Mouse (Mus musculus) forebrain, embryonic 11.5 days (tissue): Measurements from ENCODE around the gene Slf2. TPM values are rescaled to one million over a fixed set of nuclear protein-coding genes. Genes with fewer than 3 reads are reported as not detected.

Experiments used
- ATAC-seq: fragments of 200-750 bp; cut with Nextera tagmentation; replicated peaks from 2 replicates; pipeline ENCODE4 v1.8.0; 2017; ENCODE audit warnings: moderate TSS enrichment; ENCODE audit not compliant: low FRiP score
- DNase-seq: peaks from one replicate; pipeline ENCODE4 v3.0.0-alpha.2; 2017; ENCODE audit warnings: low spot score
- H3K27ac ChIP-seq: fragments of 300-500 bp; sonication (generic); 2 replicates; pipeline ENCODE4 v1.5.1; 2014; ENCODE audit warnings: low read depth, low read length
- H3K27me3 ChIP-seq: fragments of 300-500 bp; sonication (generic); 2 replicates; pipeline ENCODE4 v1.6.1; 2014; ENCODE audit warnings: mild to moderate bottlenecking, low read length, mixed read lengths; ENCODE audit not compliant: control insufficient read depth, insufficient read depth
- H3K36me3 ChIP-seq: fragments of 300-500 bp; sonication (generic); 2 replicates; pipeline ENCODE4 v1.6.1; 2014; ENCODE audit warnings: mild to moderate bottlenecking, low read length, moderate library complexity, mixed read lengths; ENCODE audit not compliant: control insufficient read depth, insufficient read depth
- H3K4me1 ChIP-seq: fragments of 300-500 bp; sonication (generic); replicated peaks from 2 replicates; pipeline ENCODE4 v1.6.1; 2014; ENCODE audit warnings: low read length, mixed read lengths; ENCODE audit not compliant: control insufficient read depth, insufficient read depth
- H3K4me2 ChIP-seq: fragments of 300-500 bp; sonication (generic); 2 replicates; pipeline ENCODE4 v1.6.1; 2014; ENCODE audit warnings: low read depth, mild to moderate bottlenecking, low read length, moderate library complexity, mixed read lengths; ENCODE audit not compliant: severe bottlenecking
- H3K4me3 ChIP-seq: fragments of 300-500 bp; sonication (generic); 2 replicates; pipeline ENCODE4 v1.5.1; 2014; ENCODE audit warnings: low read depth, low read length
- H3K9ac ChIP-seq: fragments of 300-500 bp; sonication (generic); 2 replicates; pipeline ENCODE4 v1.6.1; 2014; ENCODE audit warnings: low read length
- H3K9me3 ChIP-seq: fragments of 300-500 bp; sonication (generic); 2 replicates; pipeline ENCODE4 v1.6.1; 2016; ENCODE audit warnings: low read length, mixed read lengths; ENCODE audit not compliant: control insufficient read depth
- WGBS: fragments of 180-500 bp; shearing (Covaris S2); extraction: QIAGEN DNeasy Blood & Tissue Kit; methylation state at CpG from one replicate; pipeline ENCODE4 v1.1.7; 2014; 5-methylcytosine and 5-hydroxymethylcytosine counted together
- polyA plus RNA-seq: library from polyadenylated mRNA; unstranded; fragments of >200 nt; fragmentation: Nextera tagmentation; extraction: Ambion mirVana; gene quantifications from 2 replicates; pipeline ENCODE4 v1.2.1, GENCODE M21; 2014

Slf2 gene
- polyA plus RNA-seq, 1 experiment from 2014 or later = 59.3 TPM

- WGBS = 0% methylated on average over 18 of the region's 18 CpGs
- Histone ChIP-seq H3K27me3 (no peaks in the 10 kb centered on the region), H3K27ac (peak overlapping the region; percentile 62), H3K9ac (peak overlapping the region; percentile 85), H3K36me3 (peaks cover 9% of the 10 kb centered on the region; the same call in 1 of the 2 replicates), H3K4me3 (peak overlapping the region; percentile 95), H3K4me2 (peak overlapping the region; percentile 71), H3K4me1 (peaks cover 4% of the 10 kb centered on the region; the same call in 1 of the 2 replicates), H3K9me3 (no peaks in the 10 kb centered on the region)
- DNase-seq (peak; percentile 94), ATAC-seq (peak; percentile 93)
Observed at GRCm38 (mm10) chr19:44931454-44931759, 456 bp downstream of the Slf2 start.

GRCm38 (mm10) chr19:44932051-44932450, 1.1 kb downstream of the Slf2 start:
- DNase-seq (no peak), ATAC-seq (no peak)
- Histone ChIP-seq H3K27me3 (no peaks in the 10 kb centered on the region), H3K36me3 (peaks cover 9% of the 10 kb centered on the region; the same call in 1 of the 2 replicates), H3K4me3 (peak overlapping the region; percentile 95), H3K9ac (peak overlapping the region; percentile 42; the same call in 1 of the 2 replicates), H3K9me3 (no peaks in the 10 kb centered on the region), H3K27ac (no peak overlapping the region), H3K4me2 (peak overlapping the region; percentile 57), H3K4me1 (peaks cover 4% of the 10 kb centered on the region; the same call in 1 of the 2 replicates)
- WGBS = 61% methylated on average over 5 of the region's 5 CpGs

- no peak for ATAC-seq
- WGBS = 86% methylated on average over 1 of the region's 1 CpGs
- no peak overlapping the region for H3K27ac ChIP-seq
- H3K4me1 ChIP-seq = peaks cover 4% of the 10 kb centered on the region; the same call in 1 of the 2 replicates
- no peak overlapping the region for H3K4me3 ChIP-seq
- no peaks in the 10 kb centered on the region for H3K27me3 ChIP-seq
- H3K9me3 ChIP-seq = no peaks in the 10 kb centered on the region
- no peak for DNase-seq
- H3K4me2 ChIP-seq = no peak overlapping the region
- H3K9ac ChIP-seq = no peak overlapping the region
- H3K36me3 ChIP-seq = peaks cover 9% of the 10 kb centered on the region; the same call in 1 of the 2 replicates
Observed at GRCm38 (mm10) chr19:44933136-44933535, 2.2 kb downstream of the Slf2 start.

GRCm38 (mm10) chr19:44959633-44960032, 28.7 kb downstream of the Slf2 start:
- Histone ChIP-seq H3K4me1 (no peaks in the 10 kb centered on the region), H3K4me3 (no peak overlapping the region), H3K27ac (no peak overlapping the region), H3K36me3 (peaks cover 4% of the 10 kb centered on the region; the same call in 1 of the 2 replicates), H3K27me3 (no peaks in the 10 kb centered on the region), H3K9ac (no peak overlapping the region), H3K4me2 (no peak overlapping the region), H3K9me3 (no peaks in the 10 kb centered on the region)
- no peak for DNase-seq
- no peak for ATAC-seq
- 96% methylated on average over 2 of the region's 2 CpGs for WGBS

- H3K4me2 ChIP-seq = no peak overlapping the region
- H3K4me3 ChIP-seq = no peak overlapping the region
- no peaks in the 10 kb centered on the region for H3K9me3 ChIP-seq
- no peak for ATAC-seq
- no peak for DNase-seq
- H3K4me1 ChIP-seq = no peaks in the 10 kb centered on the region
- 98% methylated on average over 1 of the region's 1 CpGs for WGBS
- H3K9ac ChIP-seq = no peak overlapping the region
- peaks cover 23% of the 10 kb centered on the region for H3K36me3 ChIP-seq
- H3K27ac ChIP-seq = no peak overlapping the region
- H3K27me3 ChIP-seq = no peaks in the 10 kb centered on the region
Observed at GRCm38 (mm10) chr19:44965978-44966377, 35.0 kb downstream of the Slf2 start.

DNA sequence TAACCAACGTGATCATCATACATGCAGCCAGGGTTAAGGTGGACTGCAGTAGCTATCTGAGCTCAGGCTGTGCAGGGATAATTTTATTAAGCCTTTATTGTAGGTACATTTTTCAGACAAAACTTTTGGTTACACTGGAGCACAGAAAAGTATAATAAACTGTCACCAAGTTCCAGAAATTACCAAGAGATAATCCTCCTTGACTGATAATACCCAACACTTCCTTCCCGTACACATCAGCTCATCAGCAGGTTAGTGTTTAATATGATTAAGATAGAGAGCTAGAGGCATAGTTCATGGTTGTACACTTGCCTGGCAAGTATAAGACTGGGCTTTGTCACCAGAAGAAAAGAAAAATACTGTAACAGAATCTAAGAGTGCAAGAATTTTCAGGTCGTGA, 37.4 kb downstream of the Slf2 start:
- no peak overlapping the region for H3K9ac ChIP-seq
- peaks cover 25% of the 10 kb centered on the region for H3K36me3 ChIP-seq
- DNase-seq (no peak), ATAC-seq (no peak)
- no peak overlapping the region for H3K4me3 ChIP-seq
- 93% methylated on average over 3 of the region's 3 CpGs for WGBS
- H3K4me2 ChIP-seq = no peak overlapping the region
- H3K27me3 ChIP-seq = no peaks in the 10 kb centered on the region
- no peaks in the 10 kb centered on the region for H3K4me1 ChIP-seq
- no peaks in the 10 kb centered on the region for H3K9me3 ChIP-seq
- H3K27ac ChIP-seq = no peak overlapping the region

DNA sequence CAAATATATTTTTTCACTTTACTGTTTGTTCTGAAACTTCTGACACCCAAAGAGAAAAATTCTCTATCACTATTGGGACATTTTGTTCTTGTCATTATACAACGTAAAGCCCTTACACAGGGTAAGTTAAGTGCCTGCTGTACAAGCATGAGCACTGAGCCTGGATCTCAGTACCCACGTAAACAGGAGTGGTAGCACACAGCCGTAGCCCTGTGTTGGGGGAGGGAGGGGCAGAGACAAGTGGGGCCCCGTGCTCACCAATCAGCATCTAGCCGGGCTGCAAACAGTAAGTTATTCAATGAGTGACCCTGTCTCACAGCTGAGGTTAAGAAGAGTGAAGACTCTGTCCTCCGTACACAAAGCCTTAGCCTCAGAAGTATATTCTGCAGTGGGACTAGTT, 45.7 kb downstream of the Slf2 start:
- ATAC-seq (no peak), DNase-seq (no peak)
- WGBS = 87% methylated on average over 6 of the region's 6 CpGs
- no peaks in the 10 kb centered on the region for H3K27me3 ChIP-seq
- H3K4me2 ChIP-seq = no peak overlapping the region
- peaks cover 15% of the 10 kb centered on the region; the same call in 1 of the 2 replicates for H3K36me3 ChIP-seq
- no peak overlapping the region for H3K4me3 ChIP-seq
- no peak overlapping the region for H3K27ac ChIP-seq
- H3K9me3 ChIP-seq = no peaks in the 10 kb centered on the region
- no peak overlapping the region for H3K9ac ChIP-seq
- H3K4me1 ChIP-seq = no peaks in the 10 kb centered on the region

DNA sequence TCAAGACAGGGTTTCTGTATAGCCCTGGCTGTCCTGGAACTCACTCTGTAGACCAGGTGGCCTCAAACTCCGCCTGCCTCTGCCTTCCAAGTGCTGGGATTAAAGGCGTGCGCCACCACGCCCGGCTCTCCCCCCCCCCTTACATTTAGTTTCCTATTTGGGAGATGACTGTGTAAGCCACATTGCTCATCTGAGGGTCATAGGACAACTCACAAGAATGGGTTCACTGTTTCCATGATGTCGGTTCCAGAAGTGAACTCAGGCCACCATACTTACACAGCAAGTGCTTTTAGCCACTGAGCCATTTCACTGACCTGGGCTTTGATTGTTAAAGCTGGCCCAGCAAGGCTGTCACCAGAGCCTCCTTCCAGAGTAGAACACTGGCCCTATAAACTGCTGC, 46.2 kb downstream of the Slf2 start:
- Histone ChIP-seq H3K36me3 (peaks cover 15% of the 10 kb centered on the region; the same call in 1 of the 2 replicates), H3K4me2 (no peak overlapping the region), H3K4me3 (no peak overlapping the region), H3K27me3 (no peaks in the 10 kb centered on the region), H3K9ac (no peak overlapping the region), H3K4me1 (no peaks in the 10 kb centered on the region), H3K27ac (no peak overlapping the region), H3K9me3 (no peaks in the 10 kb centered on the region)
- DNase-seq (no peak), ATAC-seq (no peak)
- 90% methylated on average over 6 of the region's 6 CpGs for WGBS

DNA sequence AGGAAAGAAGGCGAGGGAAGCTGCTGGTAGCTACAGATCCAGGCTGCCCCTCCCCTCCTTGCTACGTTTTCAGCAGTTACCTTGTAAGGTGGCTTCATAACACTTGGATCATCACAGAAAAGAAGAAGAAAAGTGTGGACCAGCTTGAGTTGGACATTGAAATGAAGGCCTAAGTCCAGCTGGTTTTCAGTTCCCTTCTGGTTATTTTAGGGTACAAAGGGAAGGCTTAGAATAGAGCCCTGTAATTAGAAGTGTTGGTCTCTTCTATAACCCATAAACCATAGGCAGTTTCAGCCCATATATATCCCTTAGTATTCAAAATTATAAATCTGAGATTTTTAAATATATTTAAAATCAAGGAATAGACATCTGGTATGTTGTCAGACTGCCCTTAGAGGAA, 49.8 kb downstream of the Slf2 start:
- H3K9ac ChIP-seq = no peak overlapping the region
- H3K9me3 ChIP-seq = no peaks in the 10 kb centered on the region
- no peaks in the 10 kb centered on the region for H3K4me1 ChIP-seq
- H3K27ac ChIP-seq = no peak overlapping the region
- H3K4me2 ChIP-seq = no peak overlapping the region
- WGBS = 94% methylated on average over 2 of the region's 2 CpGs
- peaks cover 5% of the 10 kb centered on the region; the same call in 1 of the 2 replicates for H3K36me3 ChIP-seq
- no peak for ATAC-seq
- no peak for DNase-seq
- H3K4me3 ChIP-seq = no peak overlapping the region
- no peaks in the 10 kb centered on the region for H3K27me3 ChIP-seq
